Mouse (Mus musculus): ENCODE data around the gene Gm5737. TPM values are rescaled to one million over a fixed set of nuclear protein-coding genes. Genes with fewer than 3 reads are reported as not detected.
A peak's percentile ranks its signal among the peaks of the same experiment; 100 is the strongest.

Gm5737 gene
- total and polyA plus RNA-seq, 3 experiments: not detected

GRCm38 (mm10) chr7:120844689-120845088 is 32.5 kb downstream of the Gm5737 start:
- no peak for TF ChIP-seq ZKSCAN1 (IDR thresholded peaks at IDR 0.05; ENCODE audit: low read depth, low read length)
- TF ChIP-seq TCF12 (IDR thresholded peaks at IDR 0.05; ENCODE audit: low read depth, low read length): no peak
- TF ChIP-seq TAL1 (IDR thresholded peaks at IDR 0.05; ENCODE audit: low read length): no peak
- no peak for TF ChIP-seq BHLHE40 (IDR thresholded peaks at IDR 0.05; ENCODE audit: borderline replicate concordance, low read depth, low read length)
- no peak for TF ChIP-seq MAZ (IDR thresholded peaks at IDR 0.05; ENCODE audit: low read depth, low read length)
- TF ChIP-seq KAT2A (conservative IDR thresholded peaks at IDR 0.05; ENCODE audit: low read depth, low read length): no peak
- TF ChIP-seq UBTF (IDR thresholded peaks at IDR 0.05; ENCODE audit: borderline replicate concordance, insufficient read depth, low read depth, low read length): no peak
- TF ChIP-seq SMC3 (IDR thresholded peaks at IDR 0.05; ENCODE audit: low read depth, low read length): no peak
- no peak for TF ChIP-seq TBP (IDR thresholded peaks at IDR 0.05; ENCODE audit: low read depth, low read length)
- TF ChIP-seq GATA1 (IDR thresholded peaks at IDR 0.05; ENCODE audit: low read depth, low read length): no peak
- no peak for TF ChIP-seq SIN3A (IDR thresholded peaks at IDR 0.05; ENCODE audit: low read length)
- TF ChIP-seq ZC3H11A (IDR thresholded peaks at IDR 0.05; ENCODE audit: low read depth, low read length): no peak
- TF ChIP-seq CHD1 (IDR thresholded peaks at IDR 0.05; ENCODE audit: low read depth, low read length): no peak
- TF ChIP-seq MYB (IDR thresholded peaks at IDR 0.05; ENCODE audit: low read depth, low read length): no peak
- no peak for TF ChIP-seq MXI1 (IDR thresholded peaks at IDR 0.05; ENCODE audit: low read depth, low read length)
- TF ChIP-seq USF1 (IDR thresholded peaks at IDR 0.05; ENCODE audit: low read depth, low read length): no peak
- no peak for TF ChIP-seq POLR2A (IDR thresholded peaks at IDR 0.05; ENCODE audit: control insufficient read depth in 1 of 2, insufficient read depth in 1 of 2, low read depth in 1 of 2, low read length in 2 of 2, poor library complexity in 1 of 2)
- TF ChIP-seq USF2 (IDR thresholded peaks at IDR 0.05; ENCODE audit: borderline replicate concordance in 1 of 2, insufficient read depth in 1 of 2, low read depth in 1 of 2, low read length in 2 of 2): no peak
- TF ChIP-seq ETS1 (IDR thresholded peaks at IDR 0.05; ENCODE audit: low read depth, low read length): no peak
- TF ChIP-seq ZMIZ1 (IDR thresholded peaks at IDR 0.05; ENCODE audit: low read depth, low read length): no peak
- peaks cover 0 to 9% of the 10 kb centered on the region in 2 experiments; a peak in 3 of 4 replicates for H3K36me3 ChIP-seq (ENCODE audit: control insufficient read depth in 1 of 2, insufficient read depth in 2 of 2, low read length in 2 of 2)
- peaks cover 16% of the 10 kb centered on the region for H3K79me2 ChIP-seq (ENCODE audit: control insufficient read depth, insufficient read depth, low read length, poor library complexity)
- no peak overlapping the region for H3K9ac ChIP-seq (ENCODE audit: control insufficient read depth, low read depth, low read length, poor library complexity, severe bottlenecking)
- no peaks in the 10 kb centered on the region for H3K27me3 ChIP-seq (ENCODE audit: control insufficient read depth in 1 of 2, insufficient read depth in 2 of 2, low read length in 2 of 2)
- DNase-seq (ENCODE audit: low read depth, low spot score): no peak
- H3K4me1 ChIP-seq (ENCODE audit: control insufficient read depth in 1 of 2, insufficient read depth in 2 of 2, low read length in 2 of 2): peaks cover 7 to 17% of the 10 kb centered on the region in 2 experiments
- H3K4me3 ChIP-seq (ENCODE audit: control insufficient read depth in 1 of 2, insufficient read depth in 1 of 2, low read depth in 2 of 2, low read length in 2 of 2): no peak overlapping the region
- no peaks in the 10 kb centered on the region for H3K9me3 ChIP-seq (replicated peaks; ENCODE audit: insufficient read depth, low read length)
- H3K27ac ChIP-seq (ENCODE audit: control insufficient read depth, low read depth, low read length): no peak overlapping the region

- DNase-seq (ENCODE audit: low read depth, low spot score): peak; percentile 51
- Histone ChIP-seq H3K9me3 (replicated peaks; ENCODE audit: insufficient read depth, low read length) (no peaks in the 10 kb centered on the region), H3K36me3 (ENCODE audit: control insufficient read depth in 1 of 2, insufficient read depth in 2 of 2, low read length in 2 of 2) (peaks cover 0 to 36% of the 10 kb centered on the region in 2 experiments; a peak in 3 of 4 replicates), H3K79me2 (ENCODE audit: control insufficient read depth, insufficient read depth, low read length, poor library complexity) (peaks cover 6% of the 10 kb centered on the region), H3K27me3 (ENCODE audit: control insufficient read depth in 1 of 2, insufficient read depth in 2 of 2, low read length in 2 of 2) (no peaks in the 10 kb centered on the region), H3K4me1 (ENCODE audit: control insufficient read depth in 1 of 2, insufficient read depth in 2 of 2, low read length in 2 of 2) (peaks cover 32 to 45% of the 10 kb centered on the region in 2 experiments), H3K9ac (ENCODE audit: control insufficient read depth, low read depth, low read length, poor library complexity, severe bottlenecking) (no peak overlapping the region), H3K4me3 (ENCODE audit: control insufficient read depth in 1 of 2, insufficient read depth in 1 of 2, low read depth in 2 of 2, low read length in 2 of 2) (no peak overlapping the region), H3K27ac (ENCODE audit: control insufficient read depth, low read depth, low read length) (no peak overlapping the region)
- TF ChIP-seq MYC (IDR thresholded peaks at IDR 0.05; ENCODE audit: low read depth, low read length) (no peak), GATA1 (IDR thresholded peaks at IDR 0.05; ENCODE audit: low read depth, low read length) (no peak), ELF1 (IDR thresholded peaks at IDR 0.05; ENCODE audit: low read depth, low read length) (0 out of 2 replicates have a peak, but pooled peaks have one; percentile 25), EP300 (IDR thresholded peaks at IDR 0.05; ENCODE audit: low read depth in 1 of 2, low read length in 2 of 2) (0 out of 4 replicates have a peak, but pooled peaks of 1 of the 2 experiments have one; percentile 15)
These were observed 36.8 kb downstream of the Gm5737 start for GRCm38 (mm10) chr7:120848831-120849512.

Data from MEL (cell line).